Mouse (Mus musculus) gastrocnemius, postnatal 36 days (tissue): Measurements from ENCODE around the gene Dhx8. TPM values are rescaled to one million over a fixed set of nuclear protein-coding genes. Genes with fewer than 3 reads are reported as not detected.

ENCODE experiments used
- DNase-seq, 2 experiments: peaks; one replicate each; pipeline ENCODE4 v3.0.0; 2022
- intact Hi-C: fragments of 180-260 bp; cut with DNase I; formaldehyde crosslinking; loops from one replicate; pipeline ENCODE4 v1.15.1; 2025
- total RNA-seq, 2 experiments: library from RNA; stranded (reverse); gene quantifications; 2 replicates each; pipeline ENCODE4 v1.2.3; 2021

Gene Dhx8
- total RNA-seq, 2 experiments from 2014 or later: 11.9 to 13.1 TPM

DNA sequence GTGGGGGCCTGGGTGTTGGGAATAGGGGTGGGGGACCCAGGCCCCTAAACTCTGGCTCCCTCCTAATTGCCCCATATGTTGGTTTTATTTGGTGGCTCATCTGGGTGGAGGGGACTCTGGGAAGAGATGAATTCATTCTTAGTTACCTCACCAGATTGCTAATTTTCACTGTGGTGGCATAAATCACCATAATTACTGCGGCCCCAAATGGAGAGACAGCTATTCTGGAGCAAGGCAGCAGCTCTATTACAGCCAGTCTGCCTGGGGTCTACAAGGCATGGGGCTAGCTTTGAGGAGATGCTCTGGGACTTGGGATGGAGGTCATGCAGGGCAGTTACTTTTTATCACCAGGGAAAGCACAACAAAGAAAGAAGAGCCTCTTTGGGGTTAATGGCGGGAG, 6.0 kb upstream of the Dhx8 start:
- intact Hi-C loops: no loop called here

GRCm38 (mm10) chr11:101729308-101729707, 3.4 kb upstream of the Dhx8 start:
- DNase-seq: no peak
- intact Hi-C loops: no loop called here

More for the DNA sequence above, 6.0 kb upstream of the Dhx8 start:
- no peak for DNase-seq

DNA sequence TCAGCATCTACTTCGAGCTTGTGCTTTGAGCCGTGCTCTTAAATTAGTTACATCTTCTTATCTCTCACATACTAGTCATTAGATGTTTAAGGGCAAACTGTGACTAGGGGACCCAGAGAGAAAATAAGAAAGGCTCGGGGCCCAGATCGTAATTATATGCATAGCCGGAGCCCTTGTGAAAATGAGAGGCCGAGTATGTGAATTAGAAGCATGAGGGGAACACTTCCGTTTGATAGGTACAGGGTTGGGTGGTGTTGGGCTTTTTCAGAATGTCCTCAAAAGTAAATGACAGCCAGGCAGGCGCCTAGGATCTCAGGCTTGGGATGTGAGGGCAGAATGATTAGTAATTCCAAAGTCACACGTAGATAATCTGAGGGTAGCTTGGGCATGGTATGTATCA, 877 bp downstream of the Dhx8 start:
- intact Hi-C loops: no loop called here
- DNase-seq: no peak

DNA sequence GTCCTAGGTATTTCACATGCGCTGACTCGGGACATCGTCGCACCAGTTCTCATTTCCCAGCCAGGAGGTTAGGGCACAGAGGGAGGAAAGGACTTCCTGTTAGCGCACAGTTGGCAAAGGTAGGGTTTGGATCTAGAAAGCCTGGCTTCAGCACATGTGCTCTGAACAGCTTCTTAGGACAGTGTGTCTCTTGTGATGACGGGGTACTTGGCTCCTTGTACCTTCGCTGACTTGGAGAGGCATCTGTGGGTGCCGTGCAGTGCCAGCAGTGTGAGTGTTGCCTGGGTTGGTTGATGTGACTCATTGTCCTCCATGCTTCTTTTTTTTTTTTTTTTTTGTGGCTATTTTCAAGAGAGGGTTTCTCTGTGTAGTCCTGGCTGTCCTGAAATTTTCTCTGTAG, 23.9 kb downstream of the Dhx8 start:
- intact Hi-C loops: no loop called here
- DNase-seq: peak; percentile 32 to 43

DNA sequence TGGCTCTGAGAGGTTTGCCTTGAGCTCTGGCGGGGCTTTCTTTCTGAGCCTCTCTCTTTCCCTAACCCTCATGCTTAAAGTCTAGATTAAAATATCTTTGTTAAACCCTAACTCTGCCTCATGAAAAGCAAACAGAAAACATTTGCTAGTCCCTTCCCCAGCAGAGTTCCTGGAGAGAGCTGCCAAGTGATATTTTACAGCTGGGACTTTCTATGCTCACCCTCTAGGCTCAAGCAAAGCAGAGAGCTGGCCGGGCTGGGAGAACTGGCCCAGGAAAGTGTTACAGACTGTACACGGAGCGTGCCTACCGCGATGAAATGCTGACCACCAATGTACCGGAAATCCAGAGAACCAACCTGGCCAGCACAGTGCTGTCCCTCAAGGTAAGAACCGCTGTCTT, 24.6 kb downstream of the Dhx8 start:
- no peak for DNase-seq
- intact Hi-C loops: no loop called here

DNA sequence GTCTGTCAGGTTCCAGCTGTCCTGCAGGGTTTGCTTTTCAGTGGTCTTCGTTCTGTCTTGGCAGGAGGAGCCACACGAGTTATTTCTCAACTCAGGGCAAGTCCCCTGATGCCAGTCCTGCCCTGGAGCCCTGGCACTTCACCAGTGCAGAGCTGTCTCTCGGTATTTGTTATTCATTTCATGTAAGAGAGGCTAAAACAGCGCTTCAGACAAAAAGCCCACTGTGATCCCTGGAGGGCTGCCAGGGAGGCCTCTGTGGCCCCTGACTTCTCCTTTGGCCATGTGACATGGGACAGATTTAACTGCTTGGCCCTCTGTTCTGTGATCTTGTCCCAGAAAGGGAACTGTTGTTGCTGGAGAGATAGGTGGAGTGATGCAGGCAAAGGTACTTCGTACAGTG, 25.7 kb downstream of the Dhx8 start:
- no peak for DNase-seq
- intact Hi-C loops: no loop called here

GRCm38 (mm10) chr11:101759530-101759929, 26.8 kb downstream of the Dhx8 start:
- intact Hi-C loops: no loop called here
- no peak for DNase-seq

GRCm38 (mm10) chr11:101763723-101764122, 31.0 kb downstream of the Dhx8 start:
- DNase-seq: no peak
- intact Hi-C loops: loop anchor here (5.0 kb wide), 1 partner anchor 49 kb away; no protein-coding TSS in a partner anchor

GRCm38 (mm10) chr11:101764546-101764945, 31.8 kb downstream of the Dhx8 start:
- intact Hi-C loops: loop anchor here (5.0 kb wide), 1 partner anchor 48 kb away; no protein-coding TSS in a partner anchor
- DNase-seq: no peak

GRCm38 (mm10) chr11:101767326-101767725, 34.6 kb downstream of the Dhx8 start:
- intact Hi-C loops: loop anchor here (5.0 kb wide), 1 partner anchor 140 kb away; no protein-coding TSS in a partner anchor
- no peak for DNase-seq

DNA sequence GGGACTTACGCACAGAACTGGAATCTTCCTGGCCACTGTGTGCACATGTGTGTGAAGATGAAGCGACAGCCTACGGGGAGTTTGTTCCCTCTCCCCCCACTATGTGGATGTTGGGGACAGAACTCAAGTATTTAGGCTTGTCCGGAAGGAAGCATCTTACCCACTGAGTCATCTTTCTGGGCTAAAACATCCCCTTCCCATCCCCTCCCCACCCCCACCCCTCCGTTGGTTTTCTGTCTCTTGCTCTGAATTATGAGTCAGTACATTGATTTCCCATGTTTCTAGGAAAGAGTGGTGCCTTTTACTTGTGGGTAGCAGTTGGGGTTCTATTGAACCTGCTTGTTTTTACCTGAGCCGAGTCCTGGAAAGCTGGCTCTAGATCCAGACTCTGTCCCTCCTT, 36.0 kb downstream of the Dhx8 start:
- intact Hi-C loops: loop anchor here (5.0 kb wide), 1 partner anchor 139 kb away; no protein-coding TSS in a partner anchor

DNA sequence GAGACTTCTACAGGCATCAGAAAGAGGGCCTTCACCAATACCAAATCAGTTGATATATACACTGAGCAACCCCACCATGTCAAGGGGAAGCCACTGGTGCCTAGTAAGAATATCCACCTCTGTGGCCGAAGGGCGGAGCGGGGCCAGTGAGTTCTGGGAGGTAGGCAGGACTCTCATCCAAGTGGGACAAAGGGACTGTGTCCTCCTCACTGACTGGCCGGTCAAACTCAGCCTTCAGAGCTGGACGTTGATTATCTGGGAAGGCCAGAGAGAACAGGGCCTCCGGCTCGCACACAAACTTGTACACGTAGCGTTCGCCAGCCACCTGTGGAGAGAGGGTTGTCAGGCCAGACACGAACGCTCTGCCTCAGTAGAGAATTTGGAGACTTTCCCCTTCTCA, 37.5 kb downstream of the Dhx8 start:
- intact Hi-C loops: no loop called here
- DNase-seq: no peak

More for the DNA sequence above, 36.0 kb downstream of the Dhx8 start:
- DNase-seq: no peak

DNA sequence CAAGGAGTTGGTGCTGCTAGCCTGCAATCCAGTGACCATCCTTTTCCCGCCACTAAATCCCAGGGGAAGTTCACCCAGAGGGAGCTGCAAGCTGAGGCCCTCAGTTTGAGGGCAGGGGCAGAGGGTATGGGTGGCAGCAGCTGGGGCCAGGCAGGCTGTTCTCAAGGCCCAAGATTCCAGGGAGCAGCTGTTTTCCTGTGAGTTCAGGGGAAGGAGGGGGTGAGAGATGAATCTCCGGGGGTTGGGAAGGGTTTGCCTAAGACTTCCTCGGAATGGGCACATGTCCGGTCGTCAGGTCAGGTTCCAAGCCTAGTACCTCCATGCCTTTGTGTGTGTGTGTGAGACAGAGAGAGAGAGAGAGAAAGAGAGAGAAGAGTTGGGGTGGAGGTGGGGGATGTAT, 39.3 kb downstream of the Dhx8 start:
- intact Hi-C loops: no loop called here
- no peak for DNase-seq

DNA sequence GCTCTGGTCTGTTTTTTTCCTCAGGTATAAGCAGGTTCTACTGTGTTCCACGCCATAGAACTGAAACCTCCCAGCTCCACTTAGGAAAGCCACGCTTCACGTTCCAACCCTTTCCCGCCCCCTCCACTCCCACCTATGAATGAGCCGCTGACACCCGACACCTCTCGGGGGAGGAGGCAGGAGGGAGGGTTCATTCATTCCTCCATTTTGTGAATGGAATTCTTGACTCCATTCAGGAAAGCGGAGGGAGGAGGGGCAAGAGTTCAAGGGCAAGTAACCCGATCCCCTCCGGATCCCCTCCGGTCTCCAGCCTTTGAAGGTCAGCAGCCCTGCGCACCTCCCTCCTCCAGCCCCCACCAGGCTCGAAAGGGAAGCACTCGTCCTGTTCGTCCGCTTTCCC, 39.7 kb downstream of the Dhx8 start:
- DNase-seq: peak in 1 of 2 experiments; percentile 27

GRCm38 (mm10) chr11:101776846-101777245, 44.1 kb downstream of the Dhx8 start:
- no peak for DNase-seq
- intact Hi-C loops: no loop called here

More for the DNA sequence above, 39.7 kb downstream of the Dhx8 start:
- intact Hi-C loops: no loop called here

DNA sequence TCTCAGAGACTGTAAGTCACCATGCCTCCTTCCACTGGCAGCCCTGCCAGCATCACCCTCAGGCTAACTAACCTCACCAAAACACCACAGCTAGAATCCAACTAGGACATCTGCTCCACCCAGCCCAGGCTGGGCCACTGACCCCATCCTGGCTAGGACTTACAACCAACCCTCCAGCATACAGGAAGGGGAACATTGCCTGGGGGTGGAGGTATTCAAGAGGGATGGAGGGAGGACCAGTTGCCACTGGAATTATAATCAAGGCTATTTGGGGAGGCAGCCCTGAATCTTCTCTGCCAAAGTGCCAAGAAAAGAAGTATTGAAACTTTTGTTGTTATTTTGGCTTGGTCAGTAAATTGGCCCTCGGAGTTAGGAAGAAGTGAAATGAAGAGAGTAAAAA, 50.4 kb downstream of the Dhx8 start:
- intact Hi-C loops: no loop called here
- DNase-seq: no peak

DNA sequence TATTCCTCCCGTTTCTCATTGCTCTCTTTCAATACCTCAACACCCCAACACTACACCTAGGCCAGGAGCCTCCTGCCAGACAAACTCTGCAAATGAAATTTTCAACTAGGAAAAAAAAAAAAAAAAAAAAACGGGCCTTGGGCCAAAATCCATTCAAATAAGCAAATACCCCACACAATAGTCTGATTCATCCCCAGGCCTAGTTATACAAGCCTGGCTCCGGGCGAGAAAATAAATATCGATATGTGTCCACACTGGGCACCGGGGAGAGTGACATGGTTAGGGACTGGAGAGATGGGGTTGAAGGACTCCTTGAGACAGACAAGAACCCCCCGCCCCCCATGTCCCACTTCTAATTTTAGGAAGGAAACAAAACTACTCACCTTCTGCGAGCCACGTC, 50.9 kb downstream of the Dhx8 start:
- no peak for DNase-seq
- intact Hi-C loops: no loop called here

DNA sequence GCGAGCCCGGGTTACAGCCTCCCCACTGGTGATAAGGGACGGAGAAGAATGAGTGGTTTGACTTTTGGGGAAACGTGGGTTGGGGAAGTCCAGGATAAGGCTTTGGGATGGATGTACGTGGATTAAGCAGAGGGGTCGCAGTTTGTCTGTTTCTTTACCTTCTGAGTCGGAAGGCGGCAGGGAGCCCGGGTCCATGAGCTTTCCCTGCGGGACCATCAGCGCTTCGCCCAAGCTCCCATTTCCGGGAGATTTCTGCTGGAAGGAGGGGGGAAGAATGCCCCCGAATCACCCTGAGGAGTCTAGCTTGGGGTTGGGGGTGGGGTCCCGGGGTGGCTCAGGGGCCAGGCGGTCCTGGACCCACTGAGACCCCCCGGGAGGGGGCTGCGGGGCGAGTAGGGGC, 51.4 kb downstream of the Dhx8 start:
- intact Hi-C loops: no loop called here
- DNase-seq: no peak

- no peak for DNase-seq
- intact Hi-C loops: no loop called here
These were observed 51.9 kb downstream of the Dhx8 start for GRCm38 (mm10) chr11:101784488-101785142.

DNA sequence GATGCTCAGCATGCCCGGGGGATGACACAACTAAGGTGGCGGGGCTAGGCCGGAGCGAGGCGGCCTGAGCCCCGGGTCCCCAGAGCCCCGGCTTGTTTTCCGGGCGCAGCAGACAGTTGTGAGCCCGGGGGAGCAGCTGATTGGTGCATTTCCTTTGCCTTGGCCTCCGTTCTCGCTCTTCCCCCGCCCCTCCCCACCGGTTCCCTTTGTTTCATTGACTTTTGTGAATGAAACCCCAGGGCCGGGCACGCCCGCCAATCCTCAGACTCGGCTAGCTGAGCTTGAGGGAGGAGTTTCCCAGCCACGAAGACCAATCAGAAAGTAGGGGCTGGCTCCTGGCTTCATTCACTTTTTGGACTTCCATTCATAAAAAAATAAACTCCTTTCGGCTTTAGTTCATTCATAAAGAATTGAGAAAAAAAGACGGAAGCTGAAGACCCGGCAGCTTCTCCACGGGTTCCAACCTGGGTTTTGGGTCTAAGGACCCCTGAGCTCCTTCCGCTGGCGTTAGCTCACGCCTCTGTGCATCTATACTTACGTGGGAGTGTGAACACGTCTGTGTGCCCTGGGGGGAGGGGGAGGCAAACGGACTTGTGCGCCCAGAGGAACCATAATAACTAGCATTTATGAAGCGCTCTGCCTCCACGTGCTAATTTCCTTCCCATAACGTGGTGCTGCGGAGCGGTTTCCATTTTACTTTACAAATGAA, 52.6 kb downstream of the Dhx8 start, which contains the start of gene Etv4:
TSS of gene Etv4 (minus strand) at position 229 of the 709 bp plus-strand sequence.
- intact Hi-C loops: no loop called here

DNA sequence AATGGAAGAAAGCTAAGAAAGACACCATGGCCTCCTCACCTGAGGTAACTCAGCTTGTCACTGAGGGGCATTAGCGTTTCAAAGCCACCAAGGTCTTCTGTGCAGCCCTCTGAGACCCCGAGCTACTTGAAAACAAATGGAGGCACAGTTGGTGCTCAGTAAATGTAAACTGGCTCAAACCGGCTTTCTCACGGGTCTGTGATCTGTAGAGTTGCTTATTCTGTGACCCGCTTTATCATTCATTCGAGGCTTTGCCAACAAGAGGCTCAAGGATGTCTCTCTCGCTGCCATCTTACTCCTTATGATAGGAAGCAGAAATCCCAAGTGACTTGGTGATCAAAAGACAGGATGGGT, 53.1 kb downstream of the Dhx8 start:
- no peak for DNase-seq
- intact Hi-C loops: no loop called here

More for the DNA sequence above, 52.6 kb downstream of the Dhx8 start, which contains the start of gene Etv4:
- DNase-seq: peak; percentile 64 to 76

DNA sequence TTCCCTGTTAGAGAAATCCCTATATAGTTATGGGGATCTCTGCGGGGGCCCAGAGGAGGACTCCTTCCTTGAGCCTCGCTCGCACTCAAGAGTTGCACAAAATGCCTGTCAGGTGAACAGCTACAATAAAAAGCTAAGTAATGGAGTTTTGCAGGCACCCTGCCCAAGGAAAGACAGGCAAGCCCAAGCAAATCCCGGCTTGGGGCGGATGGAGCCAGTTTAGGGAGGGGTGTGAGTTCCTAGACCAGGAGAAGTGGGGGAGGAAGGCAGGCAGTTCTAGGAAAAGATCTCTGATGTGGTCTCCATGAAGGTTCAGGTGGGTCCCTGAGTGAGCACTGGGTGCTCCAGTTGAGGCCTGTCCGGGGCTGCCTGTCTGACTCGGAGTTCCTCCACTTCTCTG, 53.9 kb downstream of the Dhx8 start:
- intact Hi-C loops: no loop called here
- no peak for DNase-seq
